Mouse (Mus musculus): ENCODE data around the gene Stpg1.

Stpg1 gene

GRCm38 (mm10) chr4:135549323-135549722 lies 54.7 kb downstream of the Stpg1 start:
- DNase-seq (ENCODE audit: low read depth), result no peak

DNA sequence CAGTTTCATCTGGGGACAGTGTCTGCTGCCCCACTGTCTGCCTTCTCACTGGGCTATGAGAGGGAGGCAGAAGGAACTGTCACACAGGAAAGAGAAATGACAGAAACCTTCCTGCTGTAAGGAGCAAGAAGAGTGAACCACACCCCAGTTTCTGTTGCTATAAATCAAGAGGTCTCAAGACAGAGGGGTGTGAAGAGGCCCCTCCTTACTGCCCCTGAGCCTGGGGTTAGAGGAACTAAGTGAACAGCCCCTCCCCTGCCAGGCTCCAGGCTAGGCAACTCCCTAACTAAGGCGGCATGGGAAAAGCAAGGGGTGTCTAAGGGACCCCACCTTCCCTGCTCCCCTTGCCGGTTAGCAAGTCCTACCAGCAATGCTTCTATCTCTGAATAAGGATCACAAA lies 69.2 kb downstream of the Stpg1 start:
- DNase-seq (ENCODE audit: low read depth), result no peak

- DNase-seq (ENCODE audit: low read depth), result no peak
Measured at GRCm38 (mm10) chr4:135565400-135565799, 70.8 kb downstream of the Stpg1 start.

- DNase-seq (ENCODE audit: low read depth), result no peak
Measured at GRCm38 (mm10) chr4:135567042-135567441, 72.5 kb downstream of the Stpg1 start.

DNA sequence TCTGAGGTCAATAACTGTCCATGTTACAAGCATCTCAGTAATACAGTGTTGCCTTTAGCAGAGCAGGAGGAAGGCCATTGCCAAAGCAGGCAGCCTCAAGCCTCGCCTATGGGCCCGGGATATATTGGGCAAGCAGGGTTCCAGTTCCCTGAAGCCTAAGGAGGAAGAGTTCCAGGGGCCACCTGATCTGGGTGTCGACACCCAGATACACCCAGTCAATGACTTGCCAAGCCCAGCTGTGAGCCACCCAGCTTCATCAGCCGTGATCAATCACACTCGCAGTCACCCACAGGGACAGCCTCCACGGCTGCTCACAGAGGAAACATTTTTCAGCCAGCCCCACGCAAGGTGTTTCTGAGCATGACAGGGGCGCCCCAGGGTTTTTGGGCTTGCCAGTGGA lies 72.9 kb downstream of the Stpg1 start:
- DNase-seq (ENCODE audit: low read depth), result no peak

- DNase-seq (ENCODE audit: low read depth), result no peak
Measured at GRCm38 (mm10) chr4:135569201-135569600, 74.6 kb downstream of the Stpg1 start.

- no peak for DNase-seq (ENCODE audit: low read depth)
Measured at GRCm38 (mm10) chr4:135570152-135571036, 75.8 kb downstream of the Stpg1 start.

DNA sequence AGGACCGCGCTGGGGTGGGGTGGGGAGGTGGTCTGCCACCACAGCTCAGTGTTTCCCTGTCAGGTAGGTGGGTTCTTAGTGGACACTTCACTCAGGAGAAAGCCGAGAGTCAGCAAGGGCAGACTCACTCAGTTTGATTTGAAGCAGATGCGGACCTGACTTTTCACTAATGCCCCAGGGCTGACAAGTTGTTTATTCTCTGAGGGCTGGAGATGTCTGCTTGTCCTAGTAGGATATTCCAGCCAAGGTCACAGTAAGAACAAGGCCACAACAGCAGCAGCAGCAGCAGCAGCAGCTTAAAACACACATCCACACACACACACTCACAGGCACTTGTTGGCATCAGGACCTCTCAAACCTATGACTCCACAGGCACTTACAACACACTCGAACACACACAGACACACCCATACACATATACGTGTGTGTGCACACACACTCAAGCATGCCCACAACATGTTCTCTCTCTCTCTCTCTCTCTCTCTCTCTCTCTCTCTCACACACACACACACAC lies 76.5 kb downstream of the Stpg1 start:
- no peak for DNase-seq (ENCODE audit: low read depth)

GRCm38 (mm10) chr4:135572276-135572675 lies 77.7 kb downstream of the Stpg1 start:
- no peak for DNase-seq (ENCODE audit: low read depth)

DNA sequence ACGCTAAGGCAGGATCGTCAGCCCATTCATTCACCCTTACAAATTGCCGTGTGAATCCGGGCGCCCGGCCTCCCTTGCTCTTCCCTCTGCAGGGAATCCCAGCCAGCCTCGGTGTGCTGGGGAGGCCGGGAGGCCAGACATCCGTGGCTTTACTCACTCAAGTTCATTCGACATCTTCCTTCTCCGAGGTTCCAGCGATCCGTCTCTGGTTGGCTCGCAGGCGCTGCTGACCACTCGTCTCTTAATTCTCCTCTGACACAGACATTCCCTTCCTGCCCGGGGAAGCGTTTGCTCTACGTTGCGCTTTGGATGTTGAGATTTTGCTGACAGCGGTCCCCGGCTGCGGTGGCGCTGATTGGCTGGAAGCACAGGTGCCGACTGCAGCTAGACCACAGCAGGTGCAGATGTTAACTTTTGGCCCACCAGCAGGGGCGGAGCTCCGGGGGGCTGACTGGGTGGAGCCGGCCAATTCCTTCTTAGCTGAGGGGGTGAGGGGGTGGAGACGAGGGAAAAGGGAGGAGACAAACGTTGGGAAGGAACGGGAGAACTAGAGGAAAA lies 78.7 kb downstream of the Stpg1 start, which contains the start of gene Grhl3:
Gene Grhl3 (minus strand): TSS at position 380 of the 558 bp plus-strand sequence.
- DNase-seq (ENCODE audit: low read depth), result no peak

DNA sequence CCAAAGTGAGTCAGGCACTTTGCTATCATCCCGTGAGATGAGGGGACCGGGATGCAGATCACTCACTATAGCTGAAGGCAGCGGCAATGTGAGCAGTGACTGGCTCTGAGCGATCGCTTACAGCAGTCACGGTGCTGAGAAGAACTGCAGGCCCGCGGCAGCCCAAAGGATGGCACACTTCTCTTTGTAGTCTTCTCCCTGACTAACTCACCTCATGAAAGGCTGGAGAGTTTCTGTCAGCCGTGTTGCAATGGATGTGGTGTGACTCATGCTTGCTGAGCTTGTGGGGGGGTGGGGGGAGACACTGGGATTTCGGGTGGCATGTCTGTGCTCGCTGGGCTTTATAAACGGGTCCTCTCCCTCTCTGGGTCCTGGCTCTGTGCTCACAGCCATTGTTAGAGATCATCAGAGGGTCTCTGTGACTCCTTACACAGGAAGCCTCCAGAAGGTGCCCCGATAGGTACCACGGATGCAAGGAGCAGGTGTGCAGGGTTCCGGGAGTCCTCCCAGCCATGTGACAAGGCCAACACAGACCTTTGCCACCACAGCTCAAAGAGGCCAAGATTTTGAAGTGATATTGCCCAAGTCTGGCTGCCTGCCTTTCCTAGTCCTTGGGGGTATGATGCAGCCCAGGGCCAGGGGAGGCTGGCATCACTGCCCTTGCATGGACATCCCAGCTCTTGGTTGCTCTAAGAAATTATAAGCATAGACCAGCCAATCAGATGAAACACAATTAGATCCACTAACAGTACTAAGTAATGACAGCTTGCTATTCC lies 81.0 kb downstream of the Stpg1 start:
- DNase-seq (ENCODE audit: low read depth), result no peak

DNA sequence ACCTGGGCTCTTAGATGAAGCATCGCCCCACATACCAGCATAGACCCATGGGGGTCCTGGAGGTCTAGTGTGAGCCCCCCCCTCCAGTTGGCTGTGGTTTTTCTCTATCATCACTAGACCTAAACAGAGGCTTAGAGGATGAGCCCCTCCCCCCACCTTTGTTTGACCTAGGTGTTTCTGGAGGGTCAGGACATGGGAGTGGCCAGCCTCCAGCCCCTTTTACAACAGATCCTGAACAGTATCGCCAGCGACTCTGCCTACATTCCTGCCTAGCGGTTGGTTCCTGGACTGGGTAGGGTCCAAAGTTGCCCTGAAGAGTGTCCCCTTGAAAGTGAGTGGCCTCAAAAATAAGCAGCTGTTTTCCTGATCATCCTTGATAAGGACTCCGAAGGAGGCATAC lies 83.9 kb downstream of the Stpg1 start:
- no peak for DNase-seq (ENCODE audit: low read depth)

DNA sequence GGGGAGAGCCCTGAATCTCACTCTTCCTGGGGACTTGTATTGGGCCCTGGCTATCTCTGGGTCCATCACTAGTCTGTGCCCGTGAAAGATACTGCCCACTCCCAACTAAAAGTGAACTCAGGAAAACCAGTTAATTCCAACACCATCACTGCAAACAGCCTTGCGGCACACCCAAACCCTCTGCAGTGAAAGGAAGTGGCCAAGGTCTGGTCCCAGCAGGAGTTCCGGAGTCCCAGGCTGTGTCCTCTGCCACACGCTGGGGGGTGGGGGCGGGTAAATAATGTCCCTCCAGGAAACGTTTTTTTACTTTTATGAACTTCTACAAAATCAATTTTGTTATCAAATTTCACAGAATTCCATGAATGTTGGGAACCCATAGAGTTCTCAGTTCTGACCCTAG lies 85.1 kb downstream of the Stpg1 start:
- DNase-seq (ENCODE audit: low read depth), result no peak

DNA sequence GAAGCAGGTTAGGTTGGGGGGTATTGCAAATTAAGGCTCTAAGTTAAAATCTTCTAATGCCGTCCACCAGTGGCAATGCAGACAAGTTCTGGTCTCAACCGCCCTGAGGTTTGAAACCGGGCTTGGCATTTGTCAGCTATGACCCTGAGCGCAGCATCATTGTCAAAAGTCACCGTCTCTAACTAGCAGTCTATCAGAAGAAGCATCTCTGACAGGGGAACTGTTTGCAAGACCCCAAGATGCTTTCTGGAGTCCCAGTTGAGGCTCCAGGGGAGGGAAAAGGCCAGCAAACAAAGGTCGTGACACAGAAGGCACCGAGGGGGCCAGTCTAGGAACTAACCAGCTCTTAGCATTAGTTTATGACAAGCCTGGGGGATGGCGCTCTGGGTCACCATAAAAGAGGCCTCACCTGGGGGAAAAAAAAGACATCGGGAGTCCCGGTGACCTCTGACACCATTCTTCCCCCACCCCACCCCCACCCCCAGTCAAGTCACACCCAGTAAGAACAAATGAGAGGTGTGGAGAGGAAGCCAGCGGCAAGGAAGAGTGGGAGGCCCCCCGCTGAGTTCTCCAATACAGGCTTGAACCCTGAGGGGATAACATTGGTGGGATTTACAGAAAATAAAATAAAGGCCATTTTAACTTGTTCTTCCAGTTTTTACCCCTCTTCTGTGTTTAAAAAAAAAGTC lies 86.8 kb downstream of the Stpg1 start:
- no peak for DNase-seq (ENCODE audit: low read depth)

- no peak for DNase-seq (ENCODE audit: low read depth)
Measured at GRCm38 (mm10) chr4:135584838-135585237, 90.2 kb downstream of the Stpg1 start.
